Mouse (Mus musculus) MEL-GATA-1-ER (cell line): ENCODE measurements at regions not wholly inside any gene's neighbourhood (a gene's known extent, or its start where the extent isn't known, plus 50 kb on each side); places are given as distances from the start of the nearest gene placed in this dataset.

Experiments
- DNase-seq: peaks from one replicate; pipeline ENCODE4 v3.0.0-alpha.2; 2012; ENCODE audit warnings: low read depth; ENCODE audit errors: extremely low read depth

GRCm38 (mm10) chr6:148719062-148719461 lies 112.2 kb downstream of the Ipo8 start:
- DNase-seq, result no peak

- DNase-seq, result no peak
Measured at GRCm38 (mm10) chr6:148710406-148710805, 120.9 kb downstream of the Ipo8 start.

- DNase-seq, result no peak
Measured at GRCm38 (mm10) chr6:148708389-148708788, 122.9 kb downstream of the Ipo8 start.

DNA sequence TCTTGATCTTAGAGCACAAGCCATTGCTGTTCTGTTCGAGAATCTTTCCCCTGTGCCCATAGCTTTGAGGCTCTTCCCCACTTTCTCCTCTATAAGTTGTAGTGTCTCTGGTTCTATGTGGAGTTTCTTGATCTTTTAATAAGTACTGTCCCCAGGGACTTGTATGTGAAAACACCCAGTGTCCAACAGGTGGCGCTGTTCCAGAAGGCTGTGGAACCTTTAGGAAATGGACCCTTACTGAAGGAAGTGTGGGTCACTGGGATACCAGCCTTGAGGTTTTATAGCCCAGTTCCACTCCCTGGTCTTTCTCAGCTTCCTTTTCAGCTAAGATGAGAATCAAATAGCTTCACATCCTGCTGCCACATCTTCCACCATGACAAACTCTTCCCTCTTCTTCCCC lies 125.6 kb downstream of the Ipo8 start:
- peak; percentile 41 for DNase-seq

DNA sequence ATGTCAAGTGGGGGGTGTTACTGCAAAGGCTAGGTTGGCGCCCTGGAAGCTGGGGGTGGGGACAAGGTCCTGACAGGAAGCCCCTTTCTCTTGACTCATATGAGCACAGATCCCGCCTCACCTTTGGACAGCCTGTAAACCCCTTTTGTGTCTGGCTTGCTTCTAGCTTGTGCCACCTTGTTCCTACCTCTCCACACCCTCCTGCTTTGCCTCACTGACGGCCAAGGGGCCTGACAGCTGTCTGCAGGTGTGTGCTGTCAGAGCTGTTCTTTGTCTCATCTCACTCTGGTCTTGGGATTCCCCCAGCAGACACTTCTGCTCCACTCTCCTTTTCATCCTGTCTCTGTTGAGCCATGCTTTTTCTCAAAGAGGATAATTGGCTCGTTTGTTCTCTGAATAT lies 137.9 kb downstream of the Ipo8 start:
- no peak for DNase-seq

DNA sequence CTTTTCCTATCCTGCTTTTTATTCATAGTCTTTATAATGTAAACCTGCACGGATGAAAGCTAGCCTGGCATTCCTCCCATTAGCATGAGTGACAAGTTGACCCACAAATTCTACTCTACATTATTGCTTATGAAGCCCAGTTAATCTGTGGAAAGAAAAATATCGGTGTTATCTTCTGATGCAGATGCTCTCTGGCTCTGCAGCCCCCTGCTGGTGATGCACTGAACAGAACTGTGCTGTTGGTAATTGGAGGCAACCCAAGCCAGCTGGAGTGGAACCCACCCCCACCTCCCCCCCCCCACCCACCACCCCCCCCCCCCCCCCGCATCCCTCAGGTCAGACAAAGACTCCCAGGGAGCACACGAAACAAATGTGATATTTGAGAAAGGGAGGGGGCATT lies 143.5 kb downstream of the Ipo8 start:
- DNase-seq, result no peak

- no peak for DNase-seq
Measured at GRCm38 (mm10) chr6:148660152-148660551, 171.1 kb downstream of the Ipo8 start.

DNA sequence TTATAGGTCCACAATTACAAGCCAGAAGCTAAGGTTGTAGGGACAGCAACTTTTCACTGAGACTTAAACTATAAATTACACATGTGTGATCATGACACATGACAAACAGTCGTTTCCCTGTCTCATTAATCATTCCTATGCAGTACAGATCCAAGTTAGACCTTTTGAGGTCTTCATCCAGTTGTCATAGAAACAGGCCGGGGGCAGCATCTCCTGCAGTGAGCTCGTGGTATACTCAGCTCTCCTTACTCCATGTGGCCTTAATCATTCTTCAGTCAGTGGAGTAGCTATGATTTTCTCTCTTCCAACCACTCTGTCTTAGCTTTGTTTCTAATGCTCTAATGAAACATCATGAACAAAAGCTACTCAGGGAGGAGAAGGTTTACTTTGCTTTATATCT lies 178.1 kb downstream of the Ipo8 start:
- DNase-seq, result no peak

GRCm38 (mm10) chr6:148652434-148652833 lies 178.8 kb downstream of the Ipo8 start:
- no peak for DNase-seq

- DNase-seq, result no peak
Measured at GRCm38 (mm10) chr6:148647423-148648390, 183.6 kb downstream of the Ipo8 start.

GRCm38 (mm10) chr6:148640595-148640994 lies 190.7 kb downstream of the Ipo8 start:
- no peak for DNase-seq

- no peak for DNase-seq
Measured at GRCm38 (mm10) chr6:148634148-148634547, 190.0 kb upstream of the Tmtc1 start.

GRCm38 (mm10) chr6:148627090-148627605 lies 183.0 kb upstream of the Tmtc1 start:
- no peak for DNase-seq

DNA sequence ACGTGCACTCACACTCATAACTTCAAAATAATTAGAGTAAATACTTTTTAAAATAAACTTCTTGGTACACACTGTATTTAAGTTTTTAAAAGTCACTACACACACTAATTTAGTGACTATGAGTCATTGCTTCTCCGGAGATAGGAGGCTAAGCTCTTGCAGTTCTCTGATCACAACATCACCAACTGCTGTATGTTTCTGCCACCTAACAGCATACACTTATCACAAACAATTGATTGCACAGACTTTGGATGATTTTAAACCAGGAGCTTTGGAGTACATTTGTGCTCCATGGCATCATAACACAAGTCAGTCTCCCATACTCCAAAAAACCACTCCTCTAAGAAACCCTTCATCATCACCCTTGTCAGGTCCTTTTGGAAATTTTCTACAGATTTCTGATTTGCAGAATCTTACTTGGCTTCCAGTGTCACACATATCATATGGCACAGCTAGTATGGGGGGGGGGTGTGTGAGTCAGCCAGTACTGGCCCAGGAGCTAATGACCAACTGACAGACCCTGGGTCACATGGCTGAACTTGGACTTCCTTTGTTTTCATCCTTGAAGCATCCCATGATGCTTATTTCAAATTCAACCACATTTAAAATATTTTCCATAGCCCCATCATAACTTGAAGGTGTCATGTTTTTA lies 179.1 kb upstream of the Tmtc1 start:
- no peak for DNase-seq

- no peak for DNase-seq
Measured at GRCm38 (mm10) chr6:148620034-148620433, 175.8 kb upstream of the Tmtc1 start.

DNA sequence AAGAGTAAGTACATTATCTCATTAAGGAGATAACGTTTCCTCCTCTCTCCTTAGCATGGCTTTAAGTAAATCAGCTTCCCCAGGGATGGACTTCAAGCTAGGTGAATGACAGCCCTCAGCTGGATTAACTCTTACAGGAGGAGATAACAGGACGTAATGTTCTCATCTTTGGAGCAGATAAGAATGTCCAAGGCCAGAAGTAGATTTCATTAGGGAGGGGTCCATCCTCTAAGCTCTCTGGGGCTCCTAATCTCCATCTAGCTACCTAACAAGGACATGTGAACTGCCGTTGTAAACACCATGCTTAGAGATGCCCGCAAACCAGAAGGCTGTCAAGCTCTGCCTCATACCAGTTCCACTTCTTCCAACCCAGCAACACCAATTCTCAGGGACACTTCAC lies 171.7 kb upstream of the Tmtc1 start:
- DNase-seq, result no peak

- peak; percentile 1 for DNase-seq
Measured at GRCm38 (mm10) chr6:148615442-148615841, 171.3 kb upstream of the Tmtc1 start.

- no peak for DNase-seq
Measured at GRCm38 (mm10) chr6:148608881-148609280, 164.7 kb upstream of the Tmtc1 start.

GRCm38 (mm10) chr6:148605226-148605625 lies 161.0 kb upstream of the Tmtc1 start:
- DNase-seq, result no peak

GRCm38 (mm10) chr6:148604790-148605189 lies 160.6 kb upstream of the Tmtc1 start:
- DNase-seq, result no peak

- DNase-seq, result no peak
Measured at GRCm38 (mm10) chr6:148603878-148604277, 159.7 kb upstream of the Tmtc1 start.

GRCm38 (mm10) chr6:148603460-148603859 lies 159.3 kb upstream of the Tmtc1 start:
- no peak for DNase-seq
